Comparison of ENCODE assay signal across 16 mouse cellular contexts in genomic region chr6:29815060-29815459, GRCm38 (mm10). TPM values are rescaled to one million over a fixed set of nuclear protein-coding genes. Genes with fewer than 3 reads are reported as not detected.
DNase-seq lines count a peak whose midpoint lies in the region; ATAC-seq lines count a peak whose summit lies in the region.
"Had no signal": no experiment of that assay in that cellular context is flagged by ENCODE, and none has a peak within 500 bp of the region (broad histone marks: within the 10 kb centered on the region; RNA-seq: fewer than 3 reads in every experiment).

No protein-coding gene starts in this region.

- H3K4me3 ChIP-seq in neural tube, embryonic 13.5 days: no peak overlapping the region
- H3K4me3 ChIP-seq in forebrain, embryonic 16.5 days (replicated peaks; ENCODE audit: low read length): no peak overlapping the region
- H3K4me3 ChIP-seq in midbrain, embryonic 12.5 days: no peak overlapping the region
- H3K4me3 ChIP-seq: erythroblast, embryonic 14.5 days; heart, embryonic 13.5 days; neural tube, embryonic 12.5 days had no signal

- H3K4me1 ChIP-seq in neural tube, embryonic 13.5 days (replicated peaks): peaks cover 18% of the 10 kb centered on the region
- H3K4me1 ChIP-seq in forebrain, embryonic 16.5 days (replicated peaks; ENCODE audit: control insufficient read depth, insufficient read depth, low read length): peaks cover 14% of the 10 kb centered on the region
- H3K4me1 ChIP-seq in midbrain, embryonic 12.5 days: peaks cover 21% of the 10 kb centered on the region
- H3K4me1 ChIP-seq: heart, embryonic 13.5 days; neural tube, embryonic 12.5 days had no signal

- no peak overlapping the region for H3K9ac ChIP-seq in neural tube, embryonic 13.5 days
- H3K9ac ChIP-seq in forebrain, embryonic 16.5 days (replicated peaks; ENCODE audit: low read depth, low read length): no peak overlapping the region
- no peak overlapping the region for H3K9ac ChIP-seq in midbrain, embryonic 12.5 days (replicated peaks)
- H3K9ac ChIP-seq: heart, embryonic 13.5 days; neural tube, embryonic 12.5 days had no signal

- 80% methylated on average over 3 of the region's 3 CpGs for WGBS in neural tube, embryonic 13.5 days
- WGBS in forebrain, embryonic 16.5 days: 34% methylated on average over 3 of the region's 3 CpGs
- 43% methylated on average over 3 of the region's 3 CpGs for WGBS in midbrain, embryonic 12.5 days

- no peak overlapping the region for H3K4me2 ChIP-seq in neural tube, embryonic 13.5 days
- H3K4me2 ChIP-seq in forebrain, embryonic 16.5 days (ENCODE audit: low read length): no peak overlapping the region
- peak overlapping the region; percentile 4; the same call in 1 of the 2 replicates for H3K4me2 ChIP-seq in midbrain, embryonic 12.5 days (replicated peaks)
- H3K4me2 ChIP-seq: heart, embryonic 13.5 days; neural tube, embryonic 12.5 days had no signal

- H3K27me3 ChIP-seq in neural tube, embryonic 13.5 days: no peaks in the 10 kb centered on the region
- H3K27me3 ChIP-seq in forebrain, embryonic 16.5 days (replicated peaks; ENCODE audit: control insufficient read depth, insufficient read depth, low read length): no peaks in the 10 kb centered on the region
- H3K27me3 ChIP-seq in midbrain, embryonic 12.5 days: no peaks in the 10 kb centered on the region
- H3K27me3 ChIP-seq: heart, embryonic 13.5 days; neural tube, embryonic 12.5 days; Patski had no signal

- no peak for DNase-seq in neural tube, embryonic 10.5 days (ENCODE audit: extremely low spot score, low spot score)
- no peak for DNase-seq in cerebellum, adult 9-11 months
- no peak for DNase-seq in kidney, postnatal 4 days
- no peak for DNase-seq in cerebellum, postnatal 4 days (ENCODE audit: low spot score in 2 of 2)
- DNase-seq: adrenal gland, postnatal 25 days; kidney, postnatal 14 days; liver; lung, adult 18-20 months had no signal

- H3K36me3 ChIP-seq in neural tube, embryonic 13.5 days: no peaks in the 10 kb centered on the region
- no peaks in the 10 kb centered on the region for H3K36me3 ChIP-seq in forebrain, embryonic 16.5 days (ENCODE audit: control insufficient read depth, insufficient read depth)
- H3K36me3 ChIP-seq in midbrain, embryonic 12.5 days: no peaks in the 10 kb centered on the region
- H3K36me3 ChIP-seq: heart, embryonic 13.5 days; neural tube, embryonic 12.5 days had no signal

- peak overlapping the region; percentile 54 for H3K27ac ChIP-seq in neural tube, embryonic 13.5 days (replicated peaks)
- H3K27ac ChIP-seq in forebrain, embryonic 16.5 days (ENCODE audit: low read length): peak overlapping the region; percentile 45
- H3K27ac ChIP-seq in midbrain, embryonic 12.5 days (replicated peaks): peak overlapping the region; percentile 72
- H3K27ac ChIP-seq: heart, embryonic 13.5 days; neural tube, embryonic 12.5 days had no signal

- ATAC-seq in neural tube, embryonic 13.5 days (ENCODE audit: low read depth): peak; percentile 43; the same call in 1 of the 2 replicates
- ATAC-seq in forebrain, embryonic 16.5 days: 0 out of 2 replicates have a peak, but pooled peaks have one; percentile 5
- ATAC-seq in midbrain, embryonic 12.5 days (ENCODE audit: low FRiP score, low read depth): peak; percentile 53; the same call in 1 of the 2 replicates
- ATAC-seq: activated CD4-positive, CD25-positive, alpha-beta regulatory T cell, adult 4 months; Patski had no signal

- H3K9me3 ChIP-seq in neural tube, embryonic 13.5 days: no peaks in the 10 kb centered on the region
- no peaks in the 10 kb centered on the region for H3K9me3 ChIP-seq in forebrain, embryonic 16.5 days (ENCODE audit: control insufficient read depth, low read length)
- H3K9me3 ChIP-seq in midbrain, embryonic 12.5 days: no peaks in the 10 kb centered on the region
- H3K9me3 ChIP-seq: heart, embryonic 13.5 days; neural tube, embryonic 12.5 days had no signal

RNA-seq across cellular contexts. Expression of gene Ahcyl2, which starts 47.2 kb away (rescaled TPM):
- polyA plus RNA-seq in neural tube, embryonic 13.5 days (2015; fragmentation: Nextera tagmentation; extraction: Ambion mirVana): 17.2 and 17.3 TPM in 2 replicates
- 11.2 and 17.0 TPM in 2 replicates for polyA plus RNA-seq in forebrain, embryonic 16.5 days (2015; fragmentation: Nextera tagmentation; extraction: Ambion mirVana)
- 17.2 and 18.0 TPM in 2 replicates for polyA plus RNA-seq in midbrain, embryonic 12.5 days (2016; fragmentation: Nextera tagmentation; extraction: Ambion mirVana)
